Mouse (Mus musculus): Measurements from ENCODE around the gene Pi4ka. TPM values are rescaled to one million over a fixed set of nuclear protein-coding genes. Genes with fewer than 3 reads are reported as not detected.

Gene Pi4ka
- total and polyA plus RNA-seq, 3 experiments = 40.5 to 149 (median 88.4) TPM

- no peak for TF ChIP-seq JUND (conservative IDR thresholded peaks at IDR 0.05; ENCODE audit: low read depth, low read length)
- TF ChIP-seq MAZ (IDR thresholded peaks at IDR 0.05; ENCODE audit: low read depth, low read length) = no peak
- TF ChIP-seq MAFK (IDR thresholded peaks at IDR 0.05; ENCODE audit: insufficient replicate concordance, low read length) = no peak
- no peak for TF ChIP-seq POLR2A (IDR thresholded peaks at IDR 0.05; ENCODE audit: low read depth, low read length)
- TF ChIP-seq NRF1 (IDR thresholded peaks at IDR 0.05; ENCODE audit: low read depth, low read length) = no peak
- TF ChIP-seq RAD21 (IDR thresholded peaks at IDR 0.05; ENCODE audit: low read depth, low read length) = no peak
- no peak for TF ChIP-seq PAX5 (IDR thresholded peaks at IDR 0.05; ENCODE audit: low read length)
- TF ChIP-seq ZNF384 (IDR thresholded peaks at IDR 0.05; ENCODE audit: low read depth, low read length) = no peak
- no peak for TF ChIP-seq SIN3A (IDR thresholded peaks at IDR 0.05; ENCODE audit: low read length)
- TF ChIP-seq USF1 (IDR thresholded peaks at IDR 0.05; ENCODE audit: low read depth, low read length) = no peak
- no peak for TF ChIP-seq NELFE (IDR thresholded peaks at IDR 0.05; ENCODE audit: low read depth, low read length)
- TF ChIP-seq CHD1 (IDR thresholded peaks at IDR 0.05; ENCODE audit: low read depth, low read length) = no peak
- no peak for TF ChIP-seq JUN (IDR thresholded peaks at IDR 0.05; ENCODE audit: insufficient read depth, low read depth, low read length)
- no peak for TF ChIP-seq MEF2A (IDR thresholded peaks at IDR 0.05; ENCODE audit: borderline replicate concordance, low read depth, low read length)
- TF ChIP-seq E2F4 (IDR thresholded peaks at IDR 0.05; ENCODE audit: insufficient replicate concordance, low read depth, low read length) = no peak
- no peak for TF ChIP-seq UBTF (IDR thresholded peaks at IDR 0.05; ENCODE audit: low read depth, low read length)
- TF ChIP-seq SMC3 (IDR thresholded peaks at IDR 0.05; ENCODE audit: low read depth, low read length) = no peak
- no peak for TF ChIP-seq TCF12 (IDR thresholded peaks at IDR 0.05; ENCODE audit: low read depth, low read length)
- no peak for TF ChIP-seq ETS1 (conservative IDR thresholded peaks at IDR 0.05; ENCODE audit: low read depth, low read length)
- TF ChIP-seq CTCF (conservative IDR thresholded peaks at IDR 0.05 in 1 of 2, IDR thresholded peaks at IDR 0.05 in 1 of 2; ENCODE audit: low read depth in 2 of 2, low read length in 2 of 2) = no peak
- H3K27ac ChIP-seq (ENCODE audit: insufficient read depth, low read depth) = no peak overlapping the region
- H3K27me3 ChIP-seq (replicated peaks) = no peaks in the 10 kb centered on the region
- H3K4me3 ChIP-seq (replicated peaks in 1 of 3; ENCODE audit: low read depth in 2 of 3, low read length in 2 of 3, poor library complexity in 1 of 3) = no peak overlapping the region
- dilution Hi-C loops (cut with MboI; ENCODE audit: extremely low pct_ligation_motif_present, extremely low pct_unique_long_range_greater_than_20kb, low sequenced_read_pairs) = no loop called here
- no peaks in the 10 kb centered on the region for H3K79me2 ChIP-seq (replicated peaks; ENCODE audit: control insufficient read depth, extremely low read depth, insufficient read depth, poor library complexity, severe bottlenecking)
- H3K9ac ChIP-seq (ENCODE audit: insufficient read depth, low read depth) = no peak overlapping the region
- no peak for DNase-seq (ENCODE audit: extremely low read depth)
- in situ Hi-C loops (cut with MboI; ENCODE audit: low pct_ligation_motif_present, low pct_unique_long_range_greater_than_20kb, low sequenced_read_pairs) = no loop called here
- peaks cover 60 to 88% of the 10 kb centered on the region in 2 experiments for H3K36me3 ChIP-seq (replicated peaks in 1 of 2; ENCODE audit: control insufficient read depth in 1 of 2, insufficient read depth in 1 of 2, low read length in 1 of 2)
- no peaks in the 10 kb centered on the region for H3K9me3 ChIP-seq (replicated peaks; ENCODE audit: low read length)
- H3K4me1 ChIP-seq (ENCODE audit: control insufficient read depth in 1 of 2, insufficient read depth in 2 of 2) = peaks cover 0 to 4% of the 10 kb centered on the region in 2 experiments; a peak in 1 of 4 replicates
- no peak overlapping the region for H3K4me2 ChIP-seq (ENCODE audit: insufficient read depth, low read depth, poor library complexity, severe bottlenecking)
These were observed 16.9 kb upstream of the Pi4ka start for GRCm38 (mm10) chr16:17423021-17423420.

GRCm38 (mm10) chr16:17410209-17410608, 4.1 kb upstream of the Pi4ka start:
- dilution Hi-C loops (cut with MboI; ENCODE audit: extremely low pct_ligation_motif_present, extremely low pct_unique_long_range_greater_than_20kb, low sequenced_read_pairs) = no loop called here
- Histone ChIP-seq H3K79me2 (replicated peaks; ENCODE audit: control insufficient read depth, extremely low read depth, insufficient read depth, poor library complexity, severe bottlenecking) (peaks cover 28% of the 10 kb centered on the region), H3K4me3 (replicated peaks in 1 of 3; ENCODE audit: low read depth in 2 of 3, low read length in 2 of 3, poor library complexity in 1 of 3) (peak overlapping the region; percentile 13 to 20 (median 16)), H3K4me2 (ENCODE audit: insufficient read depth, low read depth, poor library complexity, severe bottlenecking) (peak overlapping the region; percentile 99), H3K36me3 (replicated peaks in 1 of 2; ENCODE audit: control insufficient read depth in 1 of 2, insufficient read depth in 1 of 2, low read length in 1 of 2) (peaks cover 0 to 30% of the 10 kb centered on the region in 2 experiments), H3K9me3 (replicated peaks; ENCODE audit: low read length) (no peaks in the 10 kb centered on the region), H3K9ac (ENCODE audit: insufficient read depth, low read depth) (peak overlapping the region; percentile 5; the same call in 1 of the 2 replicates), H3K27ac (ENCODE audit: insufficient read depth, low read depth) (peak overlapping the region; percentile 82; the same call in 1 of the 2 replicates), H3K27me3 (replicated peaks) (no peaks in the 10 kb centered on the region), H3K4me1 (ENCODE audit: control insufficient read depth in 1 of 2, insufficient read depth in 2 of 2) (peaks cover 14 to 45% of the 10 kb centered on the region in 2 experiments)
- DNase-seq (ENCODE audit: extremely low read depth) = no peak
- no peak for TF ChIP-seq NELFE (IDR thresholded peaks at IDR 0.05; ENCODE audit: low read depth, low read length)
- peak; percentile 88 for TF ChIP-seq MXI1 (IDR thresholded peaks at IDR 0.05; ENCODE audit: low read depth, low read length)
- TF ChIP-seq SIN3A (IDR thresholded peaks at IDR 0.05; ENCODE audit: low read length) = peak; percentile 43; the same call in 1 of the 2 replicates
- no peak for TF ChIP-seq RCOR1 (conservative IDR thresholded peaks at IDR 0.05; ENCODE audit: low read depth, low read length)
- TF ChIP-seq NRF1 (IDR thresholded peaks at IDR 0.05; ENCODE audit: low read depth, low read length) = no peak
- 0 out of 2 replicates have a peak, but pooled peaks have one; percentile 10 for TF ChIP-seq EP300 (IDR thresholded peaks at IDR 0.05; ENCODE audit: low read length)
- TF ChIP-seq USF2 (conservative IDR thresholded peaks at IDR 0.05; ENCODE audit: low read depth, low read length) = 0 out of 2 replicates have a peak, but pooled peaks have one; percentile 7
- no peak for TF ChIP-seq HCFC1 (IDR thresholded peaks at IDR 0.05; ENCODE audit: low read depth, low read length)
- TF ChIP-seq MAX (IDR thresholded peaks at IDR 0.05; ENCODE audit: low read length) = 0 out of 2 replicates have a peak, but pooled peaks have one; percentile 22
- no peak for TF ChIP-seq MAZ (IDR thresholded peaks at IDR 0.05; ENCODE audit: low read depth, low read length)
- TF ChIP-seq RAD21 (IDR thresholded peaks at IDR 0.05; ENCODE audit: low read depth, low read length) = no peak
- no peak for TF ChIP-seq ZMIZ1 (IDR thresholded peaks at IDR 0.05; ENCODE audit: low read depth, low read length)
- TF ChIP-seq USF1 (IDR thresholded peaks at IDR 0.05; ENCODE audit: low read depth, low read length) = peak; percentile 37
- TF ChIP-seq MEF2A (IDR thresholded peaks at IDR 0.05; ENCODE audit: borderline replicate concordance, low read depth, low read length) = no peak
- TF ChIP-seq BHLHE40 (IDR thresholded peaks at IDR 0.05; ENCODE audit: low read depth, low read length) = peak; percentile 41; the same call in 1 of the 2 replicates
- TF ChIP-seq CHD2 (IDR thresholded peaks at IDR 0.05; ENCODE audit: low read length) = no peak
- in situ Hi-C loops (cut with MboI; ENCODE audit: low pct_ligation_motif_present, low pct_unique_long_range_greater_than_20kb, low sequenced_read_pairs) = no loop called here

Data from CH12.LX (cell line).